Mouse (Mus musculus): ENCODE measurements around the gene Arrb2. TPM values are rescaled to one million over a fixed set of nuclear protein-coding genes. Genes with fewer than 3 reads are reported as not detected.

Gene Arrb2
- 81.0 and 83.3 TPM in 2 replicates for polyA plus RNA-seq (2012; rRNA removed)

GRCm38 (mm10) chr11:70432048-70432894 lies at the start of gene Arrb2:
Gene Arrb2 (plus strand): TSS chr11:70432635.

GRCm38 (mm10) chr11:70409594-70410296 lies 22.7 kb upstream of the Arrb2 start, which contains the start of gene Pelp1:
Gene Pelp1 (minus strand): TSS chr11:70410031.

GRCm38 (mm10) chr11:70451797-70452498 lies 19.5 kb downstream of the Arrb2 start, which contains the start of gene Med11:
Gene Med11 (plus strand): TSS chr11:70451919.

GRCm38 (mm10) chr11:70458688-70459600 lies 26.5 kb downstream of the Arrb2 start, which contains the start of gene Zmynd15:
Gene Zmynd15 (plus strand): TSS chr11:70459433.

GRCm38 (mm10) chr11:70459601-70460101 lies 27.2 kb downstream of the Arrb2 start, which contains the start of gene Cxcl16:
Gene Cxcl16 (minus strand): TSS chr11:70459984.

Other genes with a start within 250 kb of the Arrb2 start
- gene Slc16a11, start 219.9 kb upstream of the Arrb2 start, polyA plus RNA-seq (2012; rRNA removed) = 2.5 and 4.8 TPM in 2 replicates
- 12.4 and 12.5 TPM in 2 replicates for gene Slc16a13, start 211.6 kb upstream of the Arrb2 start, polyA plus RNA-seq (2012; rRNA removed)
- gene Bcl6b, start 202.8 kb upstream of the Arrb2 start, polyA plus RNA-seq (2012; rRNA removed) = 5.7 and 6.6 TPM in 2 replicates
- gene 0610010K14Rik, start 194.7 kb upstream of the Arrb2 start, polyA plus RNA-seq (2012; rRNA removed) = 174 and 197 TPM in 2 replicates
- gene Gm21988, start 192.8 kb upstream of the Arrb2 start, polyA plus RNA-seq (2012; rRNA removed) = 15.3 and 17.5 TPM in 2 replicates
- 69.4 and 72.3 TPM in 2 replicates for gene Rnasek, start 192.8 kb upstream of the Arrb2 start, polyA plus RNA-seq (2012; rRNA removed)
- gene Alox12, start 177.3 kb upstream of the Arrb2 start, polyA plus RNA-seq (2012; rRNA removed) = 0.93 and 1.4 TPM in 2 replicates
- gene Alox12e, start 110.0 kb upstream of the Arrb2 start, polyA plus RNA-seq (2012; rRNA removed) = 0.13 TPM in 1 of 2 replicates, not detected in the other
- 0.07 and 0.18 TPM in 2 replicates for gene Alox15, start 80.6 kb upstream of the Arrb2 start, polyA plus RNA-seq (2012; rRNA removed)
- gene Pelp1, start 22.6 kb upstream of the Arrb2 start, polyA plus RNA-seq (2012; rRNA removed) = 32.2 and 32.3 TPM in 2 replicates
- gene Med11, start 19.3 kb downstream of the Arrb2 start, polyA plus RNA-seq (2012; rRNA removed) = 40.6 and 42.1 TPM in 2 replicates
- 1.5 TPM in 2 replicates for gene Zmynd15, start 26.8 kb downstream of the Arrb2 start, polyA plus RNA-seq (2012; rRNA removed)
- 3.5 and 5.7 TPM in 2 replicates for gene Cxcl16, start 27.3 kb downstream of the Arrb2 start, polyA plus RNA-seq (2012; rRNA removed)
- gene Tm4sf5, start 72.6 kb downstream of the Arrb2 start, polyA plus RNA-seq (2012; rRNA removed) = 1.5 and 1.7 TPM in 2 replicates
- 0.15 and 0.31 TPM in 2 replicates for gene Vmo1, start 82.0 kb downstream of the Arrb2 start, polyA plus RNA-seq (2012; rRNA removed)
- 0.09 TPM in 1 of 2 replicates, not detected in the other for gene Gltpd2, start 86.6 kb downstream of the Arrb2 start, polyA plus RNA-seq (2012; rRNA removed)
- gene Psmb6, start 92.7 kb downstream of the Arrb2 start, polyA plus RNA-seq (2012; rRNA removed) = 513 and 515 TPM in 2 replicates
- not detected in 2 replicates for gene Gm40193, start 100.3 kb downstream of the Arrb2 start, polyA plus RNA-seq (2012; rRNA removed)
- gene Pld2, start 107.4 kb downstream of the Arrb2 start, polyA plus RNA-seq (2012; rRNA removed) = 16.6 and 22.4 TPM in 2 replicates
- gene Mink1, start 130.2 kb downstream of the Arrb2 start, polyA plus RNA-seq (2012; rRNA removed) = 89.5 and 96.5 TPM in 2 replicates
- not detected in 2 replicates for gene 4930544D05Rik, start 183.2 kb downstream of the Arrb2 start, polyA plus RNA-seq (2012; rRNA removed)
- gene Chrne, start 186.6 kb downstream of the Arrb2 start, polyA plus RNA-seq (2012; rRNA removed) = 0.14 and 0.19 TPM in 2 replicates
- 0.18 and 0.19 TPM in 2 replicates for gene Gp1ba, start 206.5 kb downstream of the Arrb2 start, polyA plus RNA-seq (2012; rRNA removed)
- gene Rnf167, start 214.6 kb downstream of the Arrb2 start, polyA plus RNA-seq (2012; rRNA removed) = 103 and 104 TPM in 2 replicates
- 125 and 126 TPM in 2 replicates for gene Slc25a11, start 214.8 kb downstream of the Arrb2 start, polyA plus RNA-seq (2012; rRNA removed)
- 401 and 499 TPM in 2 replicates for gene Pfn1, start 222.0 kb downstream of the Arrb2 start, polyA plus RNA-seq (2012; rRNA removed)
- 31.2 and 39.5 TPM in 2 replicates for gene Eno3, start 224.6 kb downstream of the Arrb2 start, polyA plus RNA-seq (2012; rRNA removed)
- 75.6 and 96.1 TPM in 2 replicates for gene Spag7, start 236.8 kb downstream of the Arrb2 start, polyA plus RNA-seq (2012; rRNA removed)

Data from central nervous system, embryonic 14 days (tissue).